Mouse (Mus musculus) limb, embryonic 13.5 days (tissue): ENCODE data around the gene Rnf215. TPM values are rescaled to one million over a fixed set of nuclear protein-coding genes. Genes with fewer than 3 reads are reported as not detected.

Experiments
- ATAC-seq: fragments of 200-750 bp; cut with Nextera tagmentation; 2 replicates; pipeline ENCODE4 v1.8.0; 2017; ENCODE audit warnings: low read depth, moderate number of reproducible peaks, moderate TSS enrichment; ENCODE audit not compliant: low FRiP score
- H3K27ac ChIP-seq: fragments of 300-500 bp; sonication (generic); 2 replicates; pipeline ENCODE4 v1.5.1; 2015; ENCODE audit warnings: inconsistent platforms, mild to moderate bottlenecking, moderate library complexity
- H3K27me3 ChIP-seq: fragments of 300-500 bp; sonication (generic); 2 replicates; pipeline ENCODE4 v1.6.1; 2015; ENCODE audit warnings: mild to moderate bottlenecking, inconsistent platforms
- H3K36me3 ChIP-seq: fragments of 300-500 bp; sonication (generic); 2 replicates; pipeline ENCODE4 v1.6.1; 2015; ENCODE audit warnings: inconsistent platforms, mild to moderate bottlenecking, moderate library complexity
- H3K4me1 ChIP-seq: fragments of 300-500 bp; sonication (generic); 2 replicates; pipeline ENCODE4 v1.6.1; 2015; ENCODE audit warnings: inconsistent platforms
- H3K4me2 ChIP-seq: fragments of 300-500 bp; sonication (generic); replicated peaks from 2 replicates; pipeline ENCODE4 v1.6.1; 2015; ENCODE audit warnings: inconsistent platforms, mild to moderate bottlenecking, moderate library complexity
- H3K4me3 ChIP-seq: fragments of 300-500 bp; sonication (generic); 2 replicates; pipeline ENCODE4 v1.5.1; 2015; ENCODE audit warnings: moderate library complexity, mild to moderate bottlenecking, inconsistent platforms
- H3K9ac ChIP-seq: fragments of 300-500 bp; sonication (generic); 2 replicates; pipeline ENCODE4 v1.6.1; 2015; ENCODE audit warnings: mild to moderate bottlenecking, inconsistent platforms
- H3K9me3 ChIP-seq: fragments of 300-500 bp; sonication (generic); 2 replicates; pipeline ENCODE4 v1.6.1; 2016; ENCODE audit warnings: inconsistent platforms
- WGBS: fragments of 180-500 bp; shearing (Covaris S2); methylation state at CpG from one replicate; pipeline ENCODE4 v1.1.7; 2015; 5-methylcytosine and 5-hydroxymethylcytosine counted together
- polyA plus RNA-seq: library from polyadenylated mRNA; unstranded; fragments of >200 nt; fragmentation: Nextera tagmentation; extraction: Ambion mirVana; gene quantifications from 2 replicates; pipeline ENCODE4 v1.2.1, GENCODE M21; 2015

Gene Rnf215
- polyA plus RNA-seq, 1 experiment from 2014 or later: 38.6 TPM

- Histone ChIP-seq H3K36me3 (peaks cover 21% of the 10 kb centered on the region), H3K4me2 (no peak overlapping the region), H3K9ac (no peak overlapping the region), H3K27me3 (no peaks in the 10 kb centered on the region), H3K4me1 (peaks cover 14% of the 10 kb centered on the region), H3K27ac (no peak overlapping the region), H3K9me3 (peaks cover 3% of the 10 kb centered on the region; the same call in 1 of the 2 replicates), H3K4me3 (no peak overlapping the region)
- WGBS: 52% methylated on average over 3 of the region's 3 CpGs
- no peak for ATAC-seq
Measured at GRCm38 (mm10) chr11:4133450-4133849, 1.6 kb upstream of the Rnf215 start.

- Histone ChIP-seq H3K4me3 (peak overlapping the region; percentile 84; the same call in 1 of the 2 replicates), H3K27me3 (no peaks in the 10 kb centered on the region), H3K27ac (no peak overlapping the region), H3K9me3 (peaks cover 3% of the 10 kb centered on the region; the same call in 1 of the 2 replicates), H3K36me3 (peaks cover 31% of the 10 kb centered on the region), H3K4me2 (peak overlapping the region; percentile 93), H3K4me1 (peaks cover 14% of the 10 kb centered on the region), H3K9ac (peak overlapping the region; percentile 39; the same call in 1 of the 2 replicates)
- 55% methylated on average over 6 of the region's 6 CpGs for WGBS
- ATAC-seq: no peak
Measured at GRCm38 (mm10) chr11:4134400-4134799, 602 bp upstream of the Rnf215 start.

- no peak overlapping the region for H3K9ac ChIP-seq
- peaks cover 76% of the 10 kb centered on the region for H3K36me3 ChIP-seq
- H3K4me3 ChIP-seq: no peak overlapping the region
- 56% methylated on average over 2 of the region's 2 CpGs for WGBS
- ATAC-seq: no peak
- no peaks in the 10 kb centered on the region for H3K9me3 ChIP-seq
- H3K4me1 ChIP-seq: peaks cover 14% of the 10 kb centered on the region
- H3K4me2 ChIP-seq: no peak overlapping the region
- H3K27ac ChIP-seq: no peak overlapping the region
- no peaks in the 10 kb centered on the region for H3K27me3 ChIP-seq
Measured at GRCm38 (mm10) chr11:4138964-4139363, 4.0 kb downstream of the Rnf215 start.

GRCm38 (mm10) chr11:4141505-4141904, 6.5 kb downstream of the Rnf215 start:
- Histone ChIP-seq H3K27me3 (no peaks in the 10 kb centered on the region), H3K9me3 (no peaks in the 10 kb centered on the region), H3K4me2 (no peak overlapping the region), H3K4me1 (peaks cover 5% of the 10 kb centered on the region), H3K36me3 (peaks cover 98% of the 10 kb centered on the region), H3K4me3 (no peak overlapping the region), H3K9ac (no peak overlapping the region; the same call in 1 of the 2 replicates), H3K27ac (no peak overlapping the region)
- no peak for ATAC-seq

GRCm38 (mm10) chr11:4142352-4142751, 7.3 kb downstream of the Rnf215 start:
- H3K36me3 ChIP-seq: peaks cover 93% of the 10 kb centered on the region

GRCm38 (mm10) chr11:4143281-4144062, 8.5 kb downstream of the Rnf215 start:
- no peak for ATAC-seq
- Histone ChIP-seq H3K36me3 (peaks cover 89% of the 10 kb centered on the region), H3K9ac (no peak overlapping the region), H3K27me3 (no peaks in the 10 kb centered on the region), H3K9me3 (no peaks in the 10 kb centered on the region), H3K4me2 (no peak overlapping the region), H3K4me1 (no peaks in the 10 kb centered on the region; the same call in 1 of the 2 replicates), H3K4me3 (no peak overlapping the region), H3K27ac (no peak overlapping the region)
- 86% methylated on average over 21 of the region's 21 CpGs for WGBS

More at GRCm38 (mm10) chr11:4142352-4142751, 7.3 kb downstream of the Rnf215 start:
- 86% methylated on average over 4 of the region's 4 CpGs for WGBS
- H3K4me2 ChIP-seq: no peak overlapping the region
- H3K9me3 ChIP-seq: no peaks in the 10 kb centered on the region
- H3K4me1 ChIP-seq: no peaks in the 10 kb centered on the region
- no peaks in the 10 kb centered on the region for H3K27me3 ChIP-seq
- H3K4me3 ChIP-seq: no peak overlapping the region
- no peak overlapping the region for H3K9ac ChIP-seq
- H3K27ac ChIP-seq: no peak overlapping the region
- ATAC-seq: no peak; the same call in 1 of the 2 replicates

GRCm38 (mm10) chr11:4146381-4146780, 11.4 kb downstream of the Rnf215 start:
- Histone ChIP-seq H3K4me3 (no peak overlapping the region), H3K9me3 (no peaks in the 10 kb centered on the region), H3K9ac (peak overlapping the region; percentile 25; the same call in 1 of the 2 replicates), H3K36me3 (peaks cover 75% of the 10 kb centered on the region), H3K27ac (no peak overlapping the region), H3K27me3 (no peaks in the 10 kb centered on the region), H3K4me2 (no peak overlapping the region), H3K4me1 (no peaks in the 10 kb centered on the region; the same call in 1 of the 2 replicates)
- ATAC-seq: 0 out of 2 replicates have a peak, but pooled peaks have one; percentile 28
- 77% methylated on average over 6 of the region's 6 CpGs for WGBS

GRCm38 (mm10) chr11:4147098-4147497, 12.1 kb downstream of the Rnf215 start:
- H3K27ac ChIP-seq: no peak overlapping the region
- no peak for ATAC-seq
- no peak overlapping the region for H3K4me3 ChIP-seq
- H3K9ac ChIP-seq: no peak overlapping the region
- H3K4me2 ChIP-seq: no peak overlapping the region
- no peaks in the 10 kb centered on the region for H3K9me3 ChIP-seq
- no peaks in the 10 kb centered on the region; the same call in 1 of the 2 replicates for H3K4me1 ChIP-seq
- 81% methylated on average over 10 of the region's 10 CpGs for WGBS
- no peaks in the 10 kb centered on the region for H3K27me3 ChIP-seq
- peaks cover 72% of the 10 kb centered on the region for H3K36me3 ChIP-seq

GRCm38 (mm10) chr11:4148120-4148519, 13.1 kb downstream of the Rnf215 start:
- H3K4me3 ChIP-seq: no peak overlapping the region
- no peak overlapping the region for H3K27ac ChIP-seq
- no peaks in the 10 kb centered on the region; the same call in 1 of the 2 replicates for H3K4me1 ChIP-seq
- 86% methylated on average over 5 of the region's 5 CpGs for WGBS
- ATAC-seq: no peak
- H3K9ac ChIP-seq: peak overlapping the region; percentile 13; the same call in 1 of the 2 replicates
- no peaks in the 10 kb centered on the region for H3K27me3 ChIP-seq
- H3K36me3 ChIP-seq: peaks cover 61% of the 10 kb centered on the region
- H3K4me2 ChIP-seq: no peak overlapping the region
- no peaks in the 10 kb centered on the region for H3K9me3 ChIP-seq

GRCm38 (mm10) chr11:4148536-4149156, 13.6 kb downstream of the Rnf215 start:
- no peak overlapping the region for H3K27ac ChIP-seq
- H3K4me1 ChIP-seq: no peaks in the 10 kb centered on the region; the same call in 1 of the 2 replicates
- H3K4me3 ChIP-seq: no peak overlapping the region
- 0 out of 2 replicates have a peak overlapping the region, but pooled peaks have one; percentile 13 for H3K9ac ChIP-seq
- H3K36me3 ChIP-seq: peaks cover 56% of the 10 kb centered on the region
- WGBS: 84% methylated on average over 9 of the region's 9 CpGs
- H3K9me3 ChIP-seq: no peaks in the 10 kb centered on the region
- no peak overlapping the region for H3K4me2 ChIP-seq
- ATAC-seq: no peak
- H3K27me3 ChIP-seq: no peaks in the 10 kb centered on the region

- Histone ChIP-seq H3K9me3 (no peaks in the 10 kb centered on the region), H3K27ac (no peak overlapping the region), H3K4me3 (no peak overlapping the region), H3K4me1 (no peaks in the 10 kb centered on the region; the same call in 1 of the 2 replicates), H3K36me3 (peaks cover 47% of the 10 kb centered on the region), H3K9ac (no peak overlapping the region), H3K4me2 (no peak overlapping the region), H3K27me3 (no peaks in the 10 kb centered on the region)
- WGBS: 83% methylated on average over 6 of the region's 6 CpGs
- ATAC-seq: no peak
Measured at GRCm38 (mm10) chr11:4149886-4150285, 14.9 kb downstream of the Rnf215 start.

GRCm38 (mm10) chr11:4153694-4154093, 18.7 kb downstream of the Rnf215 start:
- peaks cover 22% of the 10 kb centered on the region for H3K36me3 ChIP-seq
- 92% methylated on average over 7 of the region's 7 CpGs for WGBS
- no peak for ATAC-seq
- no peaks in the 10 kb centered on the region for H3K27me3 ChIP-seq
- no peak overlapping the region for H3K27ac ChIP-seq
- no peak overlapping the region for H3K4me3 ChIP-seq
- peaks cover under 1% of the 10 kb centered on the region for H3K4me1 ChIP-seq
- no peaks in the 10 kb centered on the region for H3K9me3 ChIP-seq
- no peak overlapping the region for H3K4me2 ChIP-seq
- H3K9ac ChIP-seq: no peak overlapping the region
